Mouse (Mus musculus): ENCODE measurements around the gene Acvr2a. TPM values are rescaled to one million over a fixed set of nuclear protein-coding genes. Genes with fewer than 3 reads are reported as not detected.

Gene Acvr2a
- 10 to 100 TPM; 48.5 to 60.9 TPM for total RNA-seq (2021)
- long read RNA-seq, experiment 1, full-length matches to known transcripts, result 4 of 16 reads
- long read RNA-seq, experiment 1, partial matches to known transcripts, result 5 of 16 reads
- long read RNA-seq, experiment 1, other reads (novel, unspliced or antisense), result 7 of 16 reads
- long read RNA-seq, experiment 2, full-length matches to known transcripts, result 11 of 18 reads
- long read RNA-seq, experiment 2, partial matches to known transcripts, result 2 of 18 reads
- long read RNA-seq, experiment 2, other reads (novel, unspliced or antisense), result 5 of 18 reads

GRCm38 (mm10) chr2:48813371-48814222, at the start of gene Acvr2a:
Acvr2a (plus strand) TSS chr2:48814109.
- intact Hi-C loops (cut with DNase I), result loop anchor here (5.0 kb wide), 2 partner anchors 41 to 69 kb away; no protein-coding TSS in a partner anchor
- peak; percentile 89 to 90 for DNase-seq (ENCODE audit: low spot score in 2 of 2)

- intact Hi-C loops (cut with DNase I), result no loop called here
- DNase-seq (ENCODE audit: low spot score in 2 of 2), result no peak
Observed at GRCm38 (mm10) chr2:48766513-48766912, 47.4 kb upstream of the Acvr2a start.

- DNase-seq (ENCODE audit: low spot score in 2 of 2), result peak; percentile 17 to 57
- intact Hi-C loops (cut with DNase I), result no loop called here
Observed at GRCm38 (mm10) chr2:48767778-48768177, 46.1 kb upstream of the Acvr2a start.

- no peak for DNase-seq (ENCODE audit: low spot score in 2 of 2)
- intact Hi-C loops (cut with DNase I), result no loop called here
Observed at GRCm38 (mm10) chr2:48768219-48768618, 45.7 kb upstream of the Acvr2a start.

GRCm38 (mm10) chr2:48770100-48770499, 43.8 kb upstream of the Acvr2a start:
- intact Hi-C loops (cut with DNase I), result loop anchor here (5.0 kb wide), 1 partner anchor 42 kb away; the partner anchor contains the start of gene Acvr2a
- DNase-seq (ENCODE audit: low spot score in 2 of 2), result no peak

GRCm38 (mm10) chr2:48770634-48771033, 43.3 kb upstream of the Acvr2a start:
- intact Hi-C loops (cut with DNase I), result loop anchor here (5.0 kb wide), 1 partner anchor 42 kb away; the partner anchor contains the start of gene Acvr2a
- no peak for DNase-seq (ENCODE audit: low spot score in 2 of 2)

- intact Hi-C loops (cut with DNase I), result no loop called here
Observed at GRCm38 (mm10) chr2:48775281-48775680, 38.6 kb upstream of the Acvr2a start.

GRCm38 (mm10) chr2:48788901-48789300, 25.0 kb upstream of the Acvr2a start:
- no peak for DNase-seq (ENCODE audit: low spot score in 2 of 2)
- intact Hi-C loops (cut with DNase I), result no loop called here

More at GRCm38 (mm10) chr2:48775281-48775680, 38.6 kb upstream of the Acvr2a start:
- DNase-seq (ENCODE audit: low spot score in 2 of 2), result peak in 1 of 2 experiments; percentile 25

- intact Hi-C loops (cut with DNase I), result loop anchor here (5.0 kb wide), 2 partner anchors 42 to 68 kb away; no protein-coding TSS in a partner anchor
Observed at GRCm38 (mm10) chr2:48814223-48815038, 522 bp downstream of the Acvr2a start.

GRCm38 (mm10) chr2:48815039-48815590, 1.2 kb downstream of the Acvr2a start:
- no peak for DNase-seq (ENCODE audit: low spot score in 2 of 2)

More at GRCm38 (mm10) chr2:48814223-48815038, 522 bp downstream of the Acvr2a start:
- DNase-seq (ENCODE audit: low spot score in 2 of 2), result peak; percentile 31 to 51

GRCm38 (mm10) chr2:48816141-48817028, 2.5 kb downstream of the Acvr2a start:
- DNase-seq (ENCODE audit: low spot score in 2 of 2), result peak in 1 of 2 experiments; percentile 8
- intact Hi-C loops (cut with DNase I), result no loop called here

More at GRCm38 (mm10) chr2:48815039-48815590, 1.2 kb downstream of the Acvr2a start:
- intact Hi-C loops (cut with DNase I), result no loop called here

GRCm38 (mm10) chr2:48825878-48826277, 12.0 kb downstream of the Acvr2a start:
- intact Hi-C loops (cut with DNase I), result no loop called here
- DNase-seq (ENCODE audit: low spot score in 2 of 2), result no peak

- intact Hi-C loops (cut with DNase I), result no loop called here
- DNase-seq (ENCODE audit: low spot score in 2 of 2), result no peak
Observed at GRCm38 (mm10) chr2:48826380-48826779, 12.5 kb downstream of the Acvr2a start.

GRCm38 (mm10) chr2:48830492-48830891, 16.6 kb downstream of the Acvr2a start:
- intact Hi-C loops (cut with DNase I), result no loop called here
- no peak for DNase-seq (ENCODE audit: low spot score in 2 of 2)

GRCm38 (mm10) chr2:48832305-48832704, 18.4 kb downstream of the Acvr2a start:
- no peak for DNase-seq (ENCODE audit: low spot score in 2 of 2)
- intact Hi-C loops (cut with DNase I), result no loop called here

GRCm38 (mm10) chr2:48833884-48834450, 20.1 kb downstream of the Acvr2a start:
- intact Hi-C loops (cut with DNase I), result no loop called here
- DNase-seq (ENCODE audit: low spot score in 2 of 2), result no peak

GRCm38 (mm10) chr2:48841611-48842470, 27.9 kb downstream of the Acvr2a start:
- intact Hi-C loops (cut with DNase I), result no loop called here
- DNase-seq (ENCODE audit: low spot score in 2 of 2), result no peak
